Mouse (Mus musculus) liver, embryonic 11.5 days (tissue): ENCODE measurements around the gene Olfr545. TPM values are rescaled to one million over a fixed set of nuclear protein-coding genes. Genes with fewer than 3 reads are reported as not detected.
"Not testable (repeated sequence)": the region's sequence is repeated elsewhere in the genome, so short reads cannot be mapped to it uniquely, and the experiment has no call there.

Experiments used
- ATAC-seq: fragments of 200-750 bp; cut with Nextera tagmentation; replicated peaks from 2 replicates; pipeline ENCODE4 v1.8.0; 2017; ENCODE audit warnings: moderate number of reproducible peaks, mild to moderate bottlenecking, moderate TSS enrichment, moderate library complexity; ENCODE audit not compliant: low FRiP score
- DNase-seq: peaks from one replicate; pipeline ENCODE4 v3.0.0-alpha.2; 2017; ENCODE audit warnings: low spot score
- H3K27ac ChIP-seq: fragments of 300-500 bp; sonication (generic); 2 replicates; pipeline ENCODE4 v1.5.1; 2014; ENCODE audit warnings: mild to moderate bottlenecking, low read depth, low read length, control low read depth
- H3K27me3 ChIP-seq: fragments of 300-500 bp; sonication (generic); replicated peaks from 2 replicates; pipeline ENCODE4 v1.6.1; 2014; ENCODE audit warnings: low read length, mixed read lengths; ENCODE audit not compliant: control insufficient read depth, insufficient read depth
- H3K36me3 ChIP-seq: fragments of 300-500 bp; sonication (generic); 2 replicates; pipeline ENCODE4 v1.6.1; 2014; ENCODE audit warnings: mild to moderate bottlenecking, low read length, moderate library complexity, mixed read lengths; ENCODE audit not compliant: control insufficient read depth, insufficient read depth
- H3K4me1 ChIP-seq: fragments of 300-500 bp; sonication (generic); replicated peaks from 2 replicates; pipeline ENCODE4 v1.6.1; 2014; ENCODE audit warnings: low read length, mixed read lengths; ENCODE audit not compliant: control insufficient read depth, insufficient read depth
- H3K4me2 ChIP-seq: fragments of 300-500 bp; sonication (generic); 2 replicates; pipeline ENCODE4 v1.6.1; 2014; ENCODE audit warnings: mild to moderate bottlenecking, control low read depth, moderate library complexity
- H3K4me3 ChIP-seq: fragments of 300-500 bp; sonication (generic); 2 replicates; pipeline ENCODE4 v1.5.1; 2014; ENCODE audit warnings: low read depth, low read length, control low read depth
- H3K9ac ChIP-seq: fragments of 300-500 bp; sonication (generic); 2 replicates; pipeline ENCODE4 v1.6.1; 2014; ENCODE audit warnings: low read depth, low read length, control low read depth
- H3K9me3 ChIP-seq: fragments of 300-500 bp; sonication (generic); 2 replicates; pipeline ENCODE4 v1.6.1; 2016; ENCODE audit warnings: low read length, inconsistent platforms, mixed read lengths; ENCODE audit not compliant: control insufficient read depth
- WGBS: fragments of 180-500 bp; shearing (Covaris S2); extraction: QIAGEN DNeasy Blood & Tissue Kit; methylation state at CpG from one replicate; pipeline ENCODE4 v1.1.7; 2014; 5-methylcytosine and 5-hydroxymethylcytosine counted together
- polyA plus RNA-seq: library from polyadenylated mRNA; unstranded; fragments of >200 nt; fragmentation: Nextera tagmentation; extraction: Ambion mirVana; gene quantifications from 2 replicates; pipeline ENCODE4 v1.2.1, GENCODE M21; 2014

Olfr545 gene
- polyA plus RNA-seq, 1 experiment from 2014 or later: 0.04 TPM

- Histone ChIP-seq H3K27me3 (no peaks in the 10 kb centered on the region), H3K27ac (no peak overlapping the region), H3K4me2 (no peak overlapping the region; the same call in 1 of the 2 replicates), H3K4me3 (no peak overlapping the region), H3K9me3 (no peaks in the 10 kb centered on the region), H3K9ac (no peak overlapping the region), H3K36me3 (no peaks in the 10 kb centered on the region), H3K4me1 (peaks cover 12% of the 10 kb centered on the region)
- no peak for DNase-seq
- 24% methylated on average over 1 of the region's 1 CpGs for whole genome bisulfite sequencing
- peak; percentile 84 for ATAC-seq
These were observed 13.3 kb downstream of the Olfr545 start for GRCm38 (mm10) chr7:102486105-102486504.

DNA sequence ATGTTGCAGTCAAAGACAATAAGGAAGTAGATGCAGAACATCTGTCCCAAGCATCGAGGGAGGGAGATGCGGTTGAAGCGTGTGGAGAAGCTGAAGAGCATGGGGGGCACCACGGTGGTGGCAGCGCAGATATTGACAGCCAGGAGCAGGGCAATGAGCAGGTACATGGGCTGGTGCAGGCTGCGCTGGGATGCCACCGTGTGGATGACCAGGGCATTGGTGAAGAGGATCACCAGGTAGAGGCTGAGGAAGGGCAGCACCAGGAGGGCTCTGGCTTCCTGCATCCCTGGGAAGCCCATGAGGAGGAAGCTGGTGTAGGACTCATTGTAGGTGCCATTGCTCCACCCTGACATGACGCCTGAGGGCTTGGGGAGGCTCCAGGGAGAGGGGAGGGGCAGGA is 14.6 kb downstream of the Olfr545 start:
- not testable (repeated sequence) for H3K4me2 ChIP-seq, H3K27me3 ChIP-seq, H3K9ac ChIP-seq, H3K27ac ChIP-seq, H3K36me3 ChIP-seq, H3K4me3 ChIP-seq, H3K9me3 ChIP-seq, DNase-seq
- ATAC-seq: peak; percentile 32; the same call in 1 of the 2 replicates
- peaks cover 12% of the 10 kb centered on the region for H3K4me1 ChIP-seq
- 58% methylated on average over 8 of the region's 8 CpGs for WGBS

DNA sequence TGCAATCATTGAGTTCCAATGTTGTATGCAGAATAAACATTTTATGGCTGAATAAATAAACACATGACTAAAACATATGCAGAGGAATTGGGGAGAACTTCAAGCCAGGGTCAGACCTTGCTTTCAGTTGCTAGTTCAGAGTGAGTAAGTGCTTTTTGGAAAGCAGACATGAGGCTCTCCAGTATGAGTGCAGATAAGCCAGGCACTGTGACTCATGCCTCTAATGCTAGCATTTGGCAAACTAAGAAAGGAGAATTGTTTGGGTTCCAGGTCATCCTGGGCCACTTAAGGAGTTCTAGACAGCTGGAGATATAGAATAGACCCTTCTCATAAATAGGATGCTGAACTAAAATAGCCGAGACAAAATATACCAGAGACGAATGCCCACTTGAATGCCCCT is 15.7 kb downstream of the Olfr545 start:
- Histone ChIP-seq H3K27ac (no peak overlapping the region), H3K36me3 (no peaks in the 10 kb centered on the region), H3K4me2 (no peak overlapping the region), H3K4me1 (peaks cover 12% of the 10 kb centered on the region), H3K9ac (no peak overlapping the region), H3K27me3 (no peaks in the 10 kb centered on the region), H3K4me3 (no peak overlapping the region), H3K9me3 (no peaks in the 10 kb centered on the region)
- WGBS: 90% methylated on average over 2 of the region's 2 CpGs
- ATAC-seq (no peak), DNase-seq (no peak)

DNA sequence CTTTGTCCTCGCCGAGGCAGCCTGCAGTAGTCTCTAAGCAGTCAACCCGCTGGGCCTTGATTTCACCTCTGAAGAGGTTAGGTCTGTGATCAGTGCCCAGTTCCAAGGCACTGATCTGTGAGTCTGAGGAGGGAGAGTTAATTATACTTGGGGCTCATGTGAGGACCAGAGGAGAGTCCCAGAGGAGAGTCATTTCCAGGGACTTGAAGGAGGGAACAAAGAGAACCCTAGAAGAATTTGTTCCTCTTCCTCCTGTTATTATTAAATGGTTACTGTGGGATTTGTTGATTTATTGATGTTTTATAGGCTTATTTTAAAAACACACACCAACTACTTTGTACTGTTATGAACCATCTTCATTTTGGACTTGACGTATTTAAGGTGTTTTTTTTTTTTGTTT is 17.8 kb downstream of the Olfr545 start, which contains the start of gene Olfr543:
TSS of gene Olfr543 (minus strand) at position 101 of the 400 bp plus-strand sequence.
- no peaks in the 10 kb centered on the region for H3K9me3 ChIP-seq
- no peak within 1 kb of the TSS for H3K27ac ChIP-seq
- WGBS: 84% methylated on average over 4 of the region's 4 CpGs

GRCm38 (mm10) chr7:102480821-102481220 is 18.6 kb downstream of the Olfr545 start:
- DNase-seq (no peak), ATAC-seq (no peak)
- 67% methylated on average over 4 of the region's 4 CpGs for WGBS
- Histone ChIP-seq H3K27ac (no peak overlapping the region), H3K36me3 (no peaks in the 10 kb centered on the region), H3K9ac (no peak overlapping the region), H3K9me3 (no peaks in the 10 kb centered on the region), H3K4me1 (peaks cover 3% of the 10 kb centered on the region), H3K4me3 (no peak overlapping the region), H3K27me3 (no peaks in the 10 kb centered on the region), H3K4me2 (no peak overlapping the region)

More for the DNA sequence above, 17.8 kb downstream of the Olfr545 start, which contains the start of gene Olfr543:
- Histone ChIP-seq H3K4me1 (peaks cover 10% of the 10 kb centered on the region), H3K4me2 (no peak within 1 kb of the TSS), H3K4me3 (no peak within 1 kb of the TSS), H3K36me3 (no peaks in the 10 kb centered on the region), H3K9ac (no peak within 1 kb of the TSS), H3K27me3 (no peaks in the 10 kb centered on the region)
- no peak for ATAC-seq
- no peak for DNase-seq

- Histone ChIP-seq H3K4me1 (no peaks in the 10 kb centered on the region; the same call in 1 of the 2 replicates), H3K36me3 (no peaks in the 10 kb centered on the region), H3K27me3 (no peaks in the 10 kb centered on the region), H3K4me3 (no peak overlapping the region), H3K9ac (no peak overlapping the region), H3K4me2 (no peak overlapping the region), H3K27ac (no peak overlapping the region), H3K9me3 (no peaks in the 10 kb centered on the region)
- ATAC-seq (no peak), DNase-seq (no peak)
- 78% methylated on average over 5 of the region's 5 CpGs for WGBS
These were observed 19.9 kb downstream of the Olfr545 start for GRCm38 (mm10) chr7:102479368-102480078.

GRCm38 (mm10) chr7:102478926-102479325 is 20.4 kb downstream of the Olfr545 start:
- no peak for DNase-seq
- Histone ChIP-seq H3K9me3 (no peaks in the 10 kb centered on the region), H3K4me1 (no peaks in the 10 kb centered on the region; the same call in 1 of the 2 replicates), H3K27ac (no peak overlapping the region), H3K4me2 (no peak overlapping the region), H3K36me3 (no peaks in the 10 kb centered on the region), H3K27me3 (no peaks in the 10 kb centered on the region), H3K4me3 (no peak overlapping the region), H3K9ac (no peak overlapping the region)
- WGBS: 76% methylated on average over 3 of the region's 3 CpGs
- ATAC-seq: no peak

DNA sequence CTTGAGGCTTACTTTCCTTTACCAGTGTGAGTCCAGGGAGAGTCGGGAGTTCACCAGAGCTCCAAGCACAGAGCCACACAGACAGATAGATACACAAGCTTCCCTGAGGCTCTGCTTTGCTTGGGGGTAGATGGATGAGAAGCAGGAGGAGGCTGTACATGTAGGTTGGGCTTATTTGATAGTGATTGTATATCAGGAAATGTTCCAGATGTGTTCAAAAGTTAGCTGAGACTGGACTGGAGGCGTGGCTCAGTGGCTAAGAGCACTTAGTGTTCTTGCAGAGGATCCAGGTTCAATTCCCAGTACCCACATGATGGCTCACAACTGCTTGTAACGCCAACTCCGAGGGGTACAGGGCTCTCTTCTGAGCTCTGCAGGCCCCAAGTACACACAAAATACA is 20.9 kb downstream of the Olfr545 start:
- Histone ChIP-seq H3K9ac (no peak overlapping the region), H3K4me1 (no peaks in the 10 kb centered on the region; the same call in 1 of the 2 replicates), H3K4me2 (no peak overlapping the region), H3K27me3 (no peaks in the 10 kb centered on the region), H3K4me3 (no peak overlapping the region), H3K36me3 (no peaks in the 10 kb centered on the region), H3K27ac (no peak overlapping the region), H3K9me3 (no peaks in the 10 kb centered on the region)
- ATAC-seq (peak; percentile 21; the same call in 1 of the 2 replicates), DNase-seq (no peak)
- WGBS: 89% methylated on average over 4 of the region's 4 CpGs

GRCm38 (mm10) chr7:102477377-102477776 is 22.0 kb downstream of the Olfr545 start:
- Histone ChIP-seq H3K4me2 (no peak overlapping the region), H3K4me1 (no peaks in the 10 kb centered on the region; the same call in 1 of the 2 replicates), H3K9ac (no peak overlapping the region), H3K27me3 (no peaks in the 10 kb centered on the region), H3K4me3 (no peak overlapping the region), H3K36me3 (no peaks in the 10 kb centered on the region), H3K9me3 (no peaks in the 10 kb centered on the region), H3K27ac (no peak overlapping the region)
- 80% methylated on average over 11 of the region's 11 CpGs for WGBS
- 0 out of 2 replicates have a peak, but pooled peaks have one; percentile 15 for ATAC-seq
- no peak for DNase-seq
